Mouse (Mus musculus): Measurements from ENCODE around the gene Gm3424.
"Not testable (repeated sequence)": the region's sequence is repeated elsewhere in the genome, so short reads cannot be mapped to it uniquely, and the experiment has no call there.

- not testable (repeated sequence) for TF ChIP-seq CTCF (IDR thresholded peaks at IDR 0.05; ENCODE audit: extremely low read depth, insufficient read length, insufficient replicate concordance, low read depth, low read length); POLR2A (IDR thresholded peaks at IDR 0.05; ENCODE audit: low read depth, low read length)
Measured at GRCm38 (mm10) chr14:5812699-5813356, 17.3 kb downstream of the Gm3424 start.
